17 mouse cellular contexts compared by ENCODE assay signal in genomic region chr6:72141191-72141590, GRCm38 (mm10). TPM values are rescaled to one million over a fixed set of nuclear protein-coding genes. Genes with fewer than 3 reads are reported as not detected.
DNase-seq lines count a peak whose midpoint lies in the region; ATAC-seq and TF ChIP-seq lines count a peak whose summit lies in the region.
"Had no signal": no experiment of that assay in that cellular context is flagged by ENCODE, and none has a peak within 500 bp of the region (broad histone marks: within the 10 kb centered on the region; RNA-seq: fewer than 3 reads in every experiment).

No protein-coding gene starts in this region.

- no peak for TF ChIP-seq POLR2A in myocyte (IDR thresholded peaks at IDR 0.05; ENCODE audit: insufficient read length, low read depth)
- TF ChIP-seq POLR2A in thymus, adult 2 months (IDR thresholded peaks at IDR 0.05; ENCODE audit: control insufficient read depth, extremely low read depth, insufficient read depth, low read length, poor library complexity): no peak

- peaks cover 26% of the 10 kb centered on the region for H3K4me1 ChIP-seq in heart, embryonic 10.5 days
- H3K4me1 ChIP-seq in lung, postnatal 0 days (ENCODE audit: insufficient read depth, low read depth, low read length): no peaks in the 10 kb centered on the region
- no peaks in the 10 kb centered on the region for H3K4me1 ChIP-seq in thymus, adult 2 months (replicated peaks; ENCODE audit: control insufficient read depth, insufficient read depth, low read length)
- H3K4me1 ChIP-seq: forebrain, embryonic 10.5 days; hindbrain, embryonic 15.5 days; midbrain, embryonic 15.5 days had no signal

- no peaks in the 10 kb centered on the region for H3K79me2 ChIP-seq in myocyte (ENCODE audit: control insufficient read depth, insufficient read depth)

- no peak overlapping the region for H3K4me3 ChIP-seq in heart, embryonic 10.5 days
- no peak overlapping the region for H3K4me3 ChIP-seq in lung, postnatal 0 days (ENCODE audit: low read depth, low read length)
- no peak overlapping the region for H3K4me3 ChIP-seq in myocyte
- H3K4me3 ChIP-seq in thymus, adult 2 months (ENCODE audit: control insufficient read depth, insufficient read depth, low read length): no peak overlapping the region
- H3K4me3 ChIP-seq: forebrain, embryonic 10.5 days; hindbrain, embryonic 15.5 days; intestine, embryonic 15.5 days; kidney, embryonic 15.5 days; liver, embryonic 15.5 days; midbrain, embryonic 15.5 days had no signal

- no peak for TF ChIP-seq EP300 in lung, postnatal 0 days (IDR thresholded peaks at IDR 0.05)

- peak; percentile 77 for DNase-seq in heart, embryonic 10.5 days (ENCODE audit: low spot score)
- no peak for DNase-seq in heart, adult 8-10 months (ENCODE audit: low spot score)
- no peak for DNase-seq in lung, postnatal 0 days (ENCODE audit: low spot score)
- no peak for DNase-seq in lung, postnatal 4 days
- DNase-seq in adrenal gland, postnatal 25 days: peak; percentile 30
- DNase-seq in thymus, adult 2 months: no peak
- DNase-seq: cerebellum, adult 8-10 months; forebrain, postnatal 0 days; lung, postnatal 14 days; thymus, postnatal 36 days had no signal

- H3K27ac ChIP-seq in heart, embryonic 10.5 days: no peak overlapping the region
- 0 out of 2 replicates have a peak overlapping the region, but pooled peaks have one; percentile 17 for H3K27ac ChIP-seq in lung, postnatal 0 days (ENCODE audit: low read length)
- H3K27ac ChIP-seq in thymus, adult 2 months (ENCODE audit: control insufficient read depth, insufficient read depth, low read length): no peak overlapping the region
- H3K27ac ChIP-seq: forebrain, embryonic 10.5 days; hindbrain, embryonic 15.5 days; intestine, embryonic 15.5 days; kidney, embryonic 15.5 days; liver, embryonic 15.5 days; midbrain, embryonic 15.5 days had no signal

- peaks cover 46% of the 10 kb centered on the region for H3K36me3 ChIP-seq in heart, embryonic 10.5 days
- H3K36me3 ChIP-seq in lung, postnatal 0 days (ENCODE audit: insufficient read depth, low read length): 0 out of 2 replicates have a peak, but pooled peaks cover 4% of the 10 kb centered on the region
- H3K36me3 ChIP-seq in myocyte (ENCODE audit: control insufficient read depth, insufficient read depth): no peaks in the 10 kb centered on the region
- no peaks in the 10 kb centered on the region for H3K36me3 ChIP-seq in thymus, adult 2 months (ENCODE audit: control insufficient read depth, insufficient read depth, low read length)
- H3K36me3 ChIP-seq: intestine, embryonic 15.5 days had no signal

- no peak overlapping the region for H3ac ChIP-seq in myocyte (ENCODE audit: control insufficient read depth, insufficient read length)

- TF ChIP-seq CTCF in lung, postnatal 0 days (IDR thresholded peaks at IDR 0.05): no peak
- TF ChIP-seq CTCF in thymus, adult 2 months (IDR thresholded peaks at IDR 0.05; ENCODE audit: borderline replicate concordance, control insufficient read depth, extremely low read depth, insufficient read depth, low read length, poor library complexity): no peak

- no peak overlapping the region for H3K4me2 ChIP-seq in lung, postnatal 0 days (replicated peaks; ENCODE audit: low read depth, low read length)
- H3K4me2 ChIP-seq in myocyte (ENCODE audit: low read depth): no peak overlapping the region
- H3K4me2 ChIP-seq: hindbrain, embryonic 15.5 days; intestine, embryonic 15.5 days; kidney, embryonic 15.5 days; liver, embryonic 15.5 days; midbrain, embryonic 15.5 days had no signal

- 57% methylated on average over 10 of the region's 10 CpGs for WGBS in heart, embryonic 10.5 days
- WGBS in lung, postnatal 0 days: 55% methylated on average over 10 of the region's 10 CpGs
- 73% methylated on average over 10 of the region's 10 CpGs for WGBS in thymus, adult 2 months

- no peaks in the 10 kb centered on the region for H3K27me3 ChIP-seq in heart, embryonic 10.5 days (ENCODE audit: insufficient read depth, poor library complexity, severe bottlenecking)
- H3K27me3 ChIP-seq in lung, postnatal 0 days (replicated peaks; ENCODE audit: insufficient read depth, low read length): no peaks in the 10 kb centered on the region
- H3K27me3 ChIP-seq in myocyte (ENCODE audit: control insufficient read depth, insufficient read depth, insufficient read length): no peaks in the 10 kb centered on the region
- no peaks in the 10 kb centered on the region; the same call in 1 of the 2 replicates for H3K27me3 ChIP-seq in thymus, adult 2 months (ENCODE audit: control insufficient read depth, insufficient read depth, low read length)
- H3K27me3 ChIP-seq: hindbrain, embryonic 15.5 days; intestine, embryonic 15.5 days; kidney, embryonic 15.5 days; liver, embryonic 15.5 days; midbrain, embryonic 15.5 days had no signal

- H3K9ac ChIP-seq in lung, postnatal 0 days (replicated peaks; ENCODE audit: low read depth): no peak overlapping the region
- H3K9ac ChIP-seq: forebrain, postnatal 0 days; hindbrain, embryonic 15.5 days; intestine, embryonic 15.5 days; kidney, embryonic 15.5 days; liver, embryonic 15.5 days; midbrain, embryonic 15.5 days had no signal

- ATAC-seq in lung, postnatal 0 days: no peak
- ATAC-seq: forebrain, postnatal 0 days; intestine, embryonic 15.5 days; midbrain, embryonic 15.5 days had no signal

- H3K9me3 ChIP-seq in heart, embryonic 10.5 days: no peaks in the 10 kb centered on the region
- H3K9me3 ChIP-seq in lung, postnatal 0 days (ENCODE audit: low read length): no peaks in the 10 kb centered on the region
- H3K9me3 ChIP-seq: forebrain, embryonic 10.5 days; hindbrain, embryonic 15.5 days; intestine, embryonic 15.5 days; kidney, embryonic 15.5 days; liver, embryonic 15.5 days; midbrain, embryonic 15.5 days had no signal

TF ChIP-seq in myocyte, 11 proteins besides CTCF, POLR2A, EP300 and RAD21:
- TF ChIP-seq CEBPB (IDR thresholded peaks at IDR 0.05; ENCODE audit: insufficient read depth, poor library complexity, severe bottlenecking) (no peak), SRF (IDR thresholded peaks at IDR 0.05; ENCODE audit: control insufficient read depth, insufficient read length, low read depth) (no peak), E2F4 (IDR thresholded peaks at IDR 0.05; ENCODE audit: insufficient read depth) (no peak), TCF3 (IDR thresholded peaks at IDR 0.05; ENCODE audit: insufficient read length, low read depth) (peak; percentile 7), MAX (IDR thresholded peaks at IDR 0.05; ENCODE audit: low read depth) (no peak), TCF12 (IDR thresholded peaks at IDR 0.05; ENCODE audit: insufficient read depth, poor library complexity, severe bottlenecking) (no peak), POLR2AphosphoS2 (IDR thresholded peaks at IDR 0.05; ENCODE audit: insufficient read length, low read depth) (no peak), MYOG (IDR thresholded peaks at IDR 0.05; ENCODE audit: control insufficient read depth in 1 of 3, insufficient read depth in 1 of 3, insufficient read length in 2 of 3, low read depth in 2 of 3) (peak in 2 of 3 experiments; percentile 36 to 85), USF1 (IDR thresholded peaks at IDR 0.05; ENCODE audit: low read depth) (no peak), MYOD1 (IDR thresholded peaks at IDR 0.05; ENCODE audit: control insufficient read depth in 1 of 3, insufficient read length in 2 of 3, low read depth in 2 of 3) (peak in 1 of 3 experiments; percentile 49), REST (IDR thresholded peaks at IDR 0.05; ENCODE audit: insufficient read depth, insufficient read length) (no peak)

RNA-seq across cellular contexts. Expression of gene St3gal5, which starts 43.8 kb away (rescaled TPM):
- polyA plus RNA-seq in heart, embryonic 10.5 days (2016; fragmentation: Nextera tagmentation; extraction: Ambion mirVana): 59.5 and 64.1 TPM in 2 replicates
- total RNA-seq in heart, adult 8-10 months (2022): 10 to 100 TPM; 60.4 to 74.1 (median 71.4) TPM
- 38.9 and 42.4 TPM in 2 replicates for polyA plus RNA-seq in lung, postnatal 0 days (2015; fragmentation: Nextera tagmentation; extraction: Ambion mirVana)
- 93.4 and 102 TPM in 2 replicates for total RNA-seq in adrenal gland, postnatal 25 days (2021)
- polyA plus RNA-seq in myocyte (2012; fragmentation: generic; extraction: Trizol): 94.5 TPM
- polyA plus RNA-seq in thymus, adult 2 months (2012; rRNA removed): 4.4 and 5.3 TPM in 2 replicates

Comparison
In these comparisons a context has a peak if more than half of its experiments do, and no peak if none do; other contexts are left out.
1. DNase-seq: peak in heart, embryonic 10.5 days (single experiment) and adrenal gland, postnatal 25 days (single experiment); none in heart, adult 8-10 months (single experiment), lung, postnatal 0 days (single experiment), lung, postnatal 4 days (0 of 2) and thymus, adult 2 months (single experiment).